Mouse (Mus musculus) C2C12 (cell line): Measurements from ENCODE around the gene Rft1.

ENCODE experiments used
- CEBPB ChIP-seq: IDR thresholded peaks from one replicate; pipeline ENCODE4 v1.6.1; 2011; ENCODE audit warnings: low read depth, mild to moderate bottlenecking, control low read depth, moderate library complexity
- CTCF ChIP-seq: IDR thresholded peaks from one replicate; pipeline ENCODE4 v1.5.1; 2011; ENCODE audit not compliant: control insufficient read depth, insufficient read depth, insufficient read length
- MAX ChIP-seq: IDR thresholded peaks from one replicate; pipeline ENCODE4 v1.6.1; 2011; ENCODE audit warnings: mild to moderate bottlenecking, control low read depth
- MYOD1 ChIP-seq: IDR thresholded peaks from one replicate; pipeline ENCODE4 v1.6.1; 2011; ENCODE audit warnings: low read depth; ENCODE audit not compliant: control insufficient read depth, insufficient read length
- MYOG ChIP-seq: IDR thresholded peaks from one replicate; pipeline ENCODE4 v1.6.1; 2011; ENCODE audit not compliant: control insufficient read depth, insufficient read length; ENCODE audit errors: extremely low read depth

- no peak for TF ChIP-seq MAX
- TF ChIP-seq CTCF = no peak
- TF ChIP-seq MYOG = no peak
- TF ChIP-seq MYOD1 = no peak
- TF ChIP-seq CEBPB = no peak
Measured at GRCm38 (mm10) chr14:30721850-30722249, 67.7 kb downstream of the Rft1 start.
